Comparison of ENCODE assay signal across 11 mouse cellular contexts in genomic region chr7:139369501-139370088, GRCm38 (mm10). TPM values are rescaled to one million over a fixed set of nuclear protein-coding genes. Genes with fewer than 3 reads are reported as not detected.
DNase-seq lines count a peak whose midpoint lies in the region; ATAC-seq and TF ChIP-seq lines count a peak whose summit lies in the region.
"Had no signal": no experiment of that assay in that cellular context is flagged by ENCODE, and none has a peak within 500 bp of the region (broad histone marks: within the 10 kb centered on the region; RNA-seq: fewer than 3 reads in every experiment).

No protein-coding gene starts in this region.

- no peaks in the 10 kb centered on the region for H3K27me3 ChIP-seq in embryonic facial prominence, embryonic 14.5 days (replicated peaks; ENCODE audit: control insufficient read depth, insufficient read depth, low read length)
- H3K27me3 ChIP-seq in intestine, embryonic 15.5 days (replicated peaks) = no peaks in the 10 kb centered on the region
- no peaks in the 10 kb centered on the region for H3K27me3 ChIP-seq in limb, embryonic 14.5 days (ENCODE audit: control insufficient read depth, insufficient read depth, low read length)
- H3K27me3 ChIP-seq in thymus, adult 2 months (ENCODE audit: control insufficient read depth, insufficient read depth, low read length) = no peaks in the 10 kb centered on the region
- H3K27me3 ChIP-seq: hindbrain, embryonic 13.5 days; Patski had no signal

- no peak for TF ChIP-seq POLR2A in limb, embryonic 14.5 days (IDR thresholded peaks at IDR 0.05; ENCODE audit: borderline replicate concordance, extremely low read depth, insufficient read depth, insufficient read length)
- no peak for TF ChIP-seq POLR2A in thymus, adult 2 months (IDR thresholded peaks at IDR 0.05; ENCODE audit: control insufficient read depth, extremely low read depth, insufficient read depth, low read length, poor library complexity)

- H3K9me3 ChIP-seq in embryonic facial prominence, embryonic 14.5 days (ENCODE audit: control insufficient read depth, low read length) = no peaks in the 10 kb centered on the region
- H3K9me3 ChIP-seq in intestine, embryonic 15.5 days = no peaks in the 10 kb centered on the region
- no peaks in the 10 kb centered on the region for H3K9me3 ChIP-seq in limb, embryonic 14.5 days (ENCODE audit: control insufficient read depth, low read length)
- H3K9me3 ChIP-seq: hindbrain, embryonic 13.5 days had no signal

- H3K4me3 ChIP-seq in embryonic facial prominence, embryonic 14.5 days (ENCODE audit: low read depth, low read length) = no peak overlapping the region
- H3K4me3 ChIP-seq in intestine, embryonic 15.5 days (replicated peaks) = no peak overlapping the region
- H3K4me3 ChIP-seq in limb, embryonic 14.5 days (replicated peaks; ENCODE audit: low read length) = no peak overlapping the region
- H3K4me3 ChIP-seq in thymus, adult 2 months (ENCODE audit: control insufficient read depth, insufficient read depth, low read length) = no peak overlapping the region
- H3K4me3 ChIP-seq: hindbrain, embryonic 13.5 days had no signal

- no peak for TF ChIP-seq CTCF in thymus, adult 2 months (IDR thresholded peaks at IDR 0.05; ENCODE audit: borderline replicate concordance, control insufficient read depth, extremely low read depth, insufficient read depth, low read length, poor library complexity)

- H3K27ac ChIP-seq in embryonic facial prominence, embryonic 14.5 days (replicated peaks; ENCODE audit: low read depth, low read length) = peak overlapping the region; percentile 90
- H3K27ac ChIP-seq in intestine, embryonic 15.5 days = peak overlapping the region; percentile 96
- peak overlapping the region; percentile 90 for H3K27ac ChIP-seq in limb, embryonic 14.5 days (replicated peaks; ENCODE audit: low read depth, low read length)
- H3K27ac ChIP-seq in thymus, adult 2 months (ENCODE audit: control insufficient read depth, insufficient read depth, low read length) = no peak overlapping the region
- H3K27ac ChIP-seq: macrophage had no signal

- no peak overlapping the region for H3K4me2 ChIP-seq in embryonic facial prominence, embryonic 14.5 days (ENCODE audit: low read depth, low read length)
- H3K4me2 ChIP-seq in intestine, embryonic 15.5 days (replicated peaks) = no peak overlapping the region
- H3K4me2 ChIP-seq in limb, embryonic 14.5 days (replicated peaks; ENCODE audit: low read depth, low read length, severe bottlenecking) = no peak overlapping the region
- H3K4me2 ChIP-seq: hindbrain, embryonic 13.5 days had no signal

- 94% methylated on average over 6 of the region's 6 CpGs for WGBS in embryonic facial prominence, embryonic 14.5 days
- WGBS in intestine, embryonic 15.5 days = 87% methylated on average over 6 of the region's 6 CpGs
- 82% methylated on average over 6 of the region's 6 CpGs for WGBS in limb, embryonic 14.5 days
- 89% methylated on average over 6 of the region's 6 CpGs for WGBS in thymus, adult 2 months

- ATAC-seq in embryonic facial prominence, embryonic 14.5 days (ENCODE audit: low read depth) = no peak
- no peak for ATAC-seq in intestine, embryonic 15.5 days
- no peak for ATAC-seq in limb, embryonic 14.5 days (ENCODE audit: low FRiP score, low read depth)
- ATAC-seq: Patski had no signal

- H3K36me3 ChIP-seq in embryonic facial prominence, embryonic 14.5 days (ENCODE audit: control insufficient read depth, insufficient read depth, low read length) = no peaks in the 10 kb centered on the region
- H3K36me3 ChIP-seq in intestine, embryonic 15.5 days = no peaks in the 10 kb centered on the region
- H3K36me3 ChIP-seq in limb, embryonic 14.5 days (ENCODE audit: control insufficient read depth, insufficient read depth, low read length) = no peaks in the 10 kb centered on the region
- no peaks in the 10 kb centered on the region for H3K36me3 ChIP-seq in thymus, adult 2 months (ENCODE audit: control insufficient read depth, insufficient read depth, low read length)
- H3K36me3 ChIP-seq: hindbrain, embryonic 13.5 days had no signal

- H3K4me1 ChIP-seq in embryonic facial prominence, embryonic 14.5 days (ENCODE audit: control insufficient read depth, insufficient read depth, low read length) = peaks cover 28% of the 10 kb centered on the region
- H3K4me1 ChIP-seq in intestine, embryonic 15.5 days (replicated peaks) = peaks cover 59% of the 10 kb centered on the region
- H3K4me1 ChIP-seq in limb, embryonic 14.5 days (ENCODE audit: control insufficient read depth, insufficient read depth, low read length) = peaks cover 53% of the 10 kb centered on the region
- peaks cover 21% of the 10 kb centered on the region for H3K4me1 ChIP-seq in thymus, adult 2 months (replicated peaks; ENCODE audit: control insufficient read depth, insufficient read depth, low read length)

- no peak overlapping the region for H3K9ac ChIP-seq in embryonic facial prominence, embryonic 14.5 days (ENCODE audit: low read depth, low read length)
- H3K9ac ChIP-seq in intestine, embryonic 15.5 days = no peak overlapping the region
- no peak overlapping the region for H3K9ac ChIP-seq in limb, embryonic 14.5 days (ENCODE audit: low read depth, low read length, severe bottlenecking)
- H3K9ac ChIP-seq: hindbrain, embryonic 13.5 days had no signal

- peak; percentile 46 for DNase-seq in kidney, adult 18-20 months
- DNase-seq in kidney, postnatal 10 days = no peak
- DNase-seq in embryonic facial prominence, embryonic 14.5 days (ENCODE audit: low spot score) = no peak
- no peak for DNase-seq in limb, embryonic 14.5 days (ENCODE audit: low spot score)
- no peak for DNase-seq in left cerebral cortex, adult 9 months (ENCODE audit: low spot score in 2 of 2)
- DNase-seq in thymus, adult 2 months = no peak
- DNase-seq in spleen, adult 18-20 months = no peak

RNA-seq across cellular contexts. Expression of gene Inpp5a, which starts 19.3 kb away (rescaled TPM):
- 39.3 and 41.6 TPM in 2 replicates for polyA plus RNA-seq in embryonic facial prominence, embryonic 14.5 days (2014; fragmentation: Nextera tagmentation; extraction: Ambion mirVana)
- polyA plus RNA-seq in intestine, embryonic 15.5 days (2015; fragmentation: Nextera tagmentation; extraction: Ambion mirVana) = 33.1 and 35.5 TPM in 2 replicates
- 29.0 and 29.9 TPM in 2 replicates for polyA plus RNA-seq in limb, embryonic 14.5 days (2012; rRNA removed)
- 39.5 and 39.7 TPM in 2 replicates for polyA plus RNA-seq in limb, embryonic 14.5 days (2014; fragmentation: Nextera tagmentation; extraction: Ambion mirVana)
- 15.8 and 17.9 TPM in 2 replicates for polyA plus RNA-seq in thymus, adult 2 months (2012; rRNA removed)
